Mouse (Mus musculus) megakaryocyte, adult 5-6 weeks (primary cell): ENCODE data around the gene Dbx2. TPM values are rescaled to one million over a fixed set of nuclear protein-coding genes. Genes with fewer than 3 reads are reported as not detected.
A peak's percentile ranks its signal among the peaks of the same experiment; 100 is the strongest.

Source experiments
- ATAC-seq: 2 replicates; pipeline ENCODE4 v1.8.0; 2016; ENCODE audit warnings: mild to moderate bottlenecking, inconsistent platforms; ENCODE audit not compliant: poor library complexity, severe bottlenecking
- total RNA-seq, 2 experiments: library from RNA; stranded (forward) in 1 of 2; stranded (reverse) in 1 of 2; fragments of 153-499, 151-499 nt in 1 of 2; fragments of 221-1000, 200-1000 nt in 1 of 2; gene quantifications; 2 replicates each; pipeline versions ENCODE4 v1.2.3 to v1.2.4; 2015 to 2017

Gene Dbx2
- total RNA-seq, 2 experiments from 2014 or later: not detected

- ATAC-seq: no peak
These were observed 16.5 kb downstream of the Dbx2 start for GRCm38 (mm10) chr15:95639115-95639828.

GRCm38 (mm10) chr15:95624396-95624795 lies 31.4 kb downstream of the Dbx2 start:
- no peak for ATAC-seq

- ATAC-seq: no peak
These were observed 33.0 kb downstream of the Dbx2 start for GRCm38 (mm10) chr15:95622797-95623196.

- ATAC-seq: no peak
These were observed 43.2 kb downstream of the Dbx2 start for GRCm38 (mm10) chr15:95612600-95612999.

GRCm38 (mm10) chr15:95601179-95601578 lies 54.6 kb downstream of the Dbx2 start:
- no peak for ATAC-seq

- no peak for ATAC-seq
These were observed 57.1 kb downstream of the Dbx2 start for GRCm38 (mm10) chr15:95598630-95599029.

- no peak for ATAC-seq
These were observed 68.9 kb downstream of the Dbx2 start for GRCm38 (mm10) chr15:95586906-95587305.

GRCm38 (mm10) chr15:95584891-95585290 lies 70.9 kb downstream of the Dbx2 start:
- ATAC-seq: no peak

- ATAC-seq: 0 out of 2 replicates have a peak, but pooled peaks have one; percentile 30
These were observed 81.1 kb downstream of the Dbx2 start for GRCm38 (mm10) chr15:95574661-95575060.

Other genes with a start within 250 kb of the Dbx2 start
- not detected in 2 replicates for gene Nell2, start 127.4 kb downstream of the Dbx2 start, total RNA-seq (2015)
- gene Nell2, start 127.4 kb downstream of the Dbx2 start, total RNA-seq (2017): not detected in 2 replicates
- 32.6 and 39.0 TPM in 2 replicates for gene Ano6, start 134.9 kb upstream of the Dbx2 start, total RNA-seq (2015)
- gene Ano6, start 134.9 kb upstream of the Dbx2 start, total RNA-seq (2017): 46.7 and 47.2 TPM in 2 replicates